Mouse (Mus musculus): ENCODE results near the gene Ehd1.

The Ehd1 gene

DNA sequence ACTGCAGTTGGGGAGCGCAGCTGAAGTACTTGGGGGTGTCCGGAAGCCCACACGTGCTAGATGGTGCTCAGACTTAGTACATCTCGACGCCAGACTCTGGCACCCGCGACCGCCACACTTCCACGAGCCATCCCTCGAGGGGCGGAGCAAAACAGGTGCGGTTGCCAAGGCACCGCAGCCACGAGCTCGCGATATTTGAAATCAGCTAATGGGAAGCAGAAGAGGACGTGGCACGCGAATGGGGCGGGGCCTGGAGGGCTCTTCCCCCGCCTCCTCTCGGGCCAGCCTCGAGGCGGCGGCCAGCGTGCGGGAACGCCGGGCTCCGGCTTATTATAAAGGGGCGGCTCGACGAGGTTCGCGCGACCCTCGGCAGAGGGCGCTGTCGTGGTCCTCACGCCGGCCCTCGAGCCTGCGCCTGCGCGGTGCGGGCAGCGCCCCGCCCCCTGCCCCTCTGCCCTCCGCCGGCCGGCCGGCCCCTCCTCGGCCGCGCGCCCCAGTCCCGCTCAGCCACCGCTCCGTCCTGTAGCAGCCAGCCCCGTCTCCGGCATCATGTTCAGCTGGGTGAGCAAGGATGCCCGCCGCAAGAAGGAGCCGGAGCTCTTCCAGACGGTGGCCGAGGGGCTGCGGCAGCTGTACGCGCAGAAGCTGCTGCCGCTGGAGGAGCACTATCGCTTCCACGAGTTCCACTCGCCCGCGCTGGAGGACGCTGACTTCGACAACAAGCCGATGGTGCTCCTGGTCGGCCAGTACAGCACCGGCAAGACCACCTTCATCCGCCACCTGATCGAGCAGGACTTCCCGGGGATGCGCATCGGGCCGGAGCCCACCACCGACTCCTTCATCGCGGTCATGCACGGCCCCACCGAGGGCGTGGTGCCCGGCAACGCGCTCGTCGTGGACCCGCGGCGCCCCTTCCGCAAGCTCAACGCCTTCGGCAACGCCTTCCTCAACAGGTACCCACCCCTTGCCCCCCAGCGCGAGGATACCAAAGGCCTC lies at the start of gene Ehd1:
Gene Ehd1 (plus strand): TSS at position 300 of the 996 bp plus-strand sequence.
- peak; percentile 79 for DNase-seq (ENCODE audit: low spot score)

GRCm38 (mm10) chr19:6226763-6227162 lies 49.8 kb upstream of the Ehd1 start:
- DNase-seq (ENCODE audit: low spot score), result no peak

DNA sequence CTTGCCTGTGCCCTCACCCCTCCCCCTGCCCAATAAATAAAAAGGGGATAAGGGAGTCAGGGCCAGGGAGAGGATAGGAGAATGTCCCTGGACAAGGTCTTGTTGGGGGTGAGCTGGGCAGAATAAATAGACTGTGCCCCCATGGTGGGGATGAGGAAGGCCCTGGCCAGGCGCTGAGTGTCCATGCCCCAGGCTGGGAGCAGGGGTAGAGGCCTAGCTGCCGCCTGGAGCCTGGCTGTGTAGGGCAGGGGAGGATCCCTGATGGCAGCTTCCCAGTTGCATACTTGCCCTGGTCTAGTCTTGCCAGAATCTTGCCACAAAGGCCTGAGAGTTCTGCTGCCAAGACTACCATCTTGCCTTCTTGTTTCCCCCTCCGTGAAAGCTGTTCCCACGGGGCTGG lies 48.7 kb upstream of the Ehd1 start:
- DNase-seq (ENCODE audit: low spot score), result no peak

DNA sequence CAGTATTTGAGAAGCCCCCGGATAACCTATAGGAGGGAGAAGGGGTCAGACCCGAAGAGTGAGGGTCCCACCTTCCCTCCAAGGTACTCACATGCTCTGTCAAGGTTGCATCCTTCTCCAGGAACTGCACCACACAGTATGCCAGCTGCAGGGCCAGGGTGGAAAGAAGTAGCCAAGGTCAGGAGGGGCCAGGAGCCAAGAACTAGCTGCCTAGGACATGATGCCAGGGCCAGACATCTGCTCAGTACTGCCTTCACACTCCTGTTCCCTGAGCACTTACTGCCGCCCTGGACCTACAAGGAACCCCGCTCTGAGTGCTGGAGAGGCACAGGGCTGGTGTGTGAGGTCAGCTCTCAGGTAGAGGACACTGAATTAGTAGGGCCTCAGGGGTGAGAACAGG lies 46.1 kb upstream of the Ehd1 start:
- no peak for DNase-seq (ENCODE audit: low spot score)

GRCm38 (mm10) chr19:6231036-6231435 lies 45.5 kb upstream of the Ehd1 start:
- DNase-seq (ENCODE audit: low spot score), result no peak

GRCm38 (mm10) chr19:6233647-6234046 lies 42.9 kb upstream of the Ehd1 start:
- no peak for DNase-seq (ENCODE audit: low spot score)

DNA sequence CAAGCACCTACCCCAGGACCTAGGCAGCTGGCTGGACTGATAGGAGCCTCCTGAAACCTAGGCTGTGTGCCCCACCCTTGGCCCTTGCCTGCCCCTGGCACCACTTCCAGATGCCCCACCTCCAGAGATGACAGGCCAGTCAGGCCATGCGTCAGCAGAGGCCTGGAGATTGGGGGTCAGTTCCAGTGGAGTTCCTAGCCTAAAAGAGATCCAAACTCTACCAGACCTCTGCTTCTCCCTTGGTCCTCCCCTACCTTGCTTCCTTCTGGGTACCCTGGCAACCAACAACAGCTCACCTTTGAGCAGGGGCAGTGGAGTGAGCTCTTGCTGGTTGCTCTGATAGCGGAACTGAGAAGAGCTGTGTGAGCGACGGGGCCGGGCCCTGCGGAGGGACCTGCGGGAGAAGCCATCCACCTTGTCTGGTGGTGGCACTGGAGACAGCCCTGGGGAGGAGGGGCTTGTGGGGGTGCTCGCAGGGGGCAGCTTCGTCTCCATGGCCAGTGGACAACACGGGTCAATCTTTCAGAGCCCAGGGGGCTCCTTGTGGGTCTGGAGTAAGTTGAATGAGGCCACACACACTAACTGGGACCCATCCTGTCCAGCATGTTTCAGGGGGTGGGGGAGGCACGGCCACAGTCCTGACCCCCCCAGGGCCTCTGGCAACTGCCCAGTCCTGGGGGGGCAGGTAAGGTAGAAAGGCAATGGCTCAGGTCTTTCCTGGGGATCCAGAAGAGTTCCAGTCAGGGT lies 42.0 kb upstream of the Ehd1 start:
- no peak for DNase-seq (ENCODE audit: low spot score)

DNA sequence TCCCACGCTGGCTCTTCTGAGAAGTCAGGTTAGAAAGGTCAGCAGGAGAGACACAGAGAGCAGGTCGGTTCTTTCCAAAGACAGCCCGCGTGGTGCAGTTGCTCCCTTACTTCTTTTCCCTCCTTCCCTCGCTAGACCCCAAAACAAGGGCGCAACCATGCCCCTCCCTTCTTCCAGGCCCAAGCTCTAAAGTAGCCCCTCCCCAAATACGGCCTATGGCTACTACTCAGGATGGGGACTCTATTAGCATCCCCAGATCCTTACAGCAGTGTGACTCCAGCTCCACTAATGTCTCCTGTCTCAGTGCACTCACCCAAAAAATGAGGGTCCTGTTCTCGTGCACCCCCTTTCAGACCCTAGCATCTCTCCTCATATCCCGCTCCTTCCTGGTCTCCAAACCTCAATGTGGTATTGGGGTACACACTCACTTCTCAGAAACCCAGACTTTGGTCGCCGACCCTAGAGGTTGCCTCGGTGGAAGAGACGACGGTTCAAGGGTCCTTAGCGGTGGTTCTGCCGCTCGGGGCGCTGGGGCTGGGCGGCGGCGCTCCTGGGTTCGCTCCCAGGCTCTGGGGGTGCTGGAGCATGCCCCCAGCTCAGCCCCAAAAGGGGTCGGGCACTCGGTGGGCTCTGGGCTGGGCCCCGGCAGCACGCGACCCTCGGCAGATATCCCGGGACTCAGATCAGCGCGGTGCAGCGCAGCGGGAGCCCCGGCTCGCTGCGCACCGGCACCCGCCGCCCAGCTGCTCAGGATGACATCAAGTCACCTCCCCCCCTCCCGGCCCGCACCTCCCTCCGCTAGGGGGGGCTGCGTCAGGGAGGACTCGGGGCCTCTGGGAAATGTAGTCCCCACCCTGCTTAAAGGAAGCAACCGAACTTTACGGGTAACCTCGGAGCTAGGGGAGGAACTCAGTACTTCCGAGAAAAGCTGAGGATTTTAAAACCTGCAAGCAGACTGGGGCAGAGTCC lies 41.2 kb upstream of the Ehd1 start, which contains the start of gene Ppp2r5b:
Gene Ppp2r5b (minus strand): TSS at position 789 of the 969 bp plus-strand sequence.
- peak; percentile 87 for DNase-seq (ENCODE audit: low spot score)

DNA sequence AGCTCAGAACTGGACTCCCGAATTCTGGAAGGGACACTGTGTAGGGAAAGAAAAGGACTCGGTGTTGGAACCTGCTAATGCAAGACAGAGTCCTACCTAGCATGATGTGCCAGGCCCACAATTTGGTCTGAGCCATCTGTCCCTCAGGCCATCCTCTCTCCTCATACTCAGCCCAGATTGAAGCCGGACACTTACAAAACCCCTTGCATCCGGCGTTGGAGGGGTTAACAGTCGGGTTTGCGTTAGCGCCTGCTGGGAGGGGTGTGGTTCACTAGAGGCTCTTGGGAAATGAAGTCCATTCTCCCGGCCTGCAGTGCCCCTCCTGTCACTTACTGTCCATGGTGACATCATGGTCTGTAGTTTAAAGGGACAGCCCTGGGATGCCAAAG lies 40.5 kb upstream of the Ehd1 start:
- peak; percentile 86 for DNase-seq (ENCODE audit: low spot score)

- DNase-seq (ENCODE audit: low spot score), result no peak
These were observed 39.7 kb upstream of the Ehd1 start for GRCm38 (mm10) chr19:6236842-6237241.

- no peak for DNase-seq (ENCODE audit: low spot score)
These were observed 37.8 kb upstream of the Ehd1 start for GRCm38 (mm10) chr19:6238740-6239139.

DNA sequence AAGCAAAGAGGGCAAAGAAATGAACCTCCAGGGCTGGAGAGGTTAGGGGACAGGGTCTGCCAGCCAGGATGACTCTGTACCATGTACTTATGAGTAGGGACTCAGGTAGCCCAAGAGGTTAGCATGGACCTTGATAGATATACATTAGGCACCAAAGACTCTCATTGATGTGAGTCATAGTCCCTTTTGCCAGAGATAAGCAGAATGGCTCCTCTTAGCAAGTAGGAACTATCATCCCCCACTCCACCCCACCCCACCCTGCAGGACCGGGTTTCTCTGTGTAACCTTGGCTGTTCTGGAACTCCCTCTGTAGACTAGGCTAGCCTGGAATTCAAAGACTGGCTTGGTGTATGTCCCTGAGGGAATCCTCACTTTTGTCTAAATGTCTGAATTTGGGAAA lies 36.4 kb upstream of the Ehd1 start:
- no peak for DNase-seq (ENCODE audit: low spot score)

DNA sequence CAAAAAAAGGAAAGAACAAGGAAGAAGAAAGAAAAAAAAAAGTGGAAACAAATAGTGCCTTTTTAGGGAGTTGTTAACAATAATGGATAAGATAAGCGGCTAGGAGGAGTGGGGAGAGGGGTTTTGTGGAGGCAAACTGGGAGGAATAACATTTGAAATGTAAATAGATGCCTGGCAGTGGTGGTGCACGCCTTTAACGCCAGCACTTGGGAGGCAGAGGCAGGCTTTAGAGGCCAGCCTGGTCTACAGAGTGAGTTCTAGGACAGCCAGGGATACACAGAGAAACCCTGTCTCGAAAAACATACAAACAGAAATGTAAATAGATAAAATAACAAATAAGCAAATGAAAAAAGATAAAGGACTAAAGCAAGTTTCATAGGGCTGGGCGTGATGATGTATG lies 35.8 kb upstream of the Ehd1 start:
- no peak for DNase-seq (ENCODE audit: low spot score)

DNA sequence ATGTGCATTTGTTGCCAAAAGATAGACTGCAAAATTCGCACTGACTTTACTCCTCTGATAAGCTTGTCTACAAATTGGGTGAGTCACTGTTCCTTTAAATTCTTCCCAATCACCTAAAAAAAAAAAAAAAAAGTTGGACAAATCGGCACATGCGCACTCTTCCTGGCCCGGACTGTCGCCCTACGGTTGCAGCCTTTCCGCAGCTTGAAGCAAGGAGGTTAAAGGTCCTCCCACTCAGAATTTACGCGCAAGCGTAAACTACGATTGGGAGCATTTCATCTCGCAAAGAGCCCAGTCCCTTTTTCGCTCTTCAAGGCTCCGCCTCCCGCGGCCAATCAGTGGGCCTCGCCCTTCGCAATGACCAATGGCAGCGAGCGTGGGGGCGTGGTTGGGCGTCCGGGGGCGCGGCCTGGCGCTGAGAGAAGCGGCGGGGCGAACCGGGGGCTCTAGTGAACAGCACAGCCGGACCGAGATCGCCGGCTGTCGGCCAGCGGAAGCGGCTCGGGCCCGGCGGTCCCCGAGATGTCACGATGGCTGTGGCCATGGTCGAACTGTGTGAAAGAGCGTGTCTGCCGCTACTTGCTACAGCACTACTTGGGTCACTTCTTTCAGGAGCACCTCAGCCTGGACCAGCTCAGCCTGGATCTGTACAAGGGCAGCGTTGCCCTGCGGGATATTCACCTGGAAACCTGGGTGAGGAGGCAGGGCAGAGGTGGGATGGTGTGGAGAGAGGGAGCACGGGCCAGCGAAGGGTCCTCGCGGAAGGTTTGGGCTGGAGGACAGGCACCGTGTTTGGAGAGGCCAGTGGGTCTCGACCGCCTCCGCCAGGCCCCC lies 35.0 kb upstream of the Ehd1 start, which contains the start of gene Atg2a:
Gene Atg2a (plus strand): TSS at position 395 of the 834 bp plus-strand sequence.
- DNase-seq (ENCODE audit: low spot score), result peak; percentile 97

DNA sequence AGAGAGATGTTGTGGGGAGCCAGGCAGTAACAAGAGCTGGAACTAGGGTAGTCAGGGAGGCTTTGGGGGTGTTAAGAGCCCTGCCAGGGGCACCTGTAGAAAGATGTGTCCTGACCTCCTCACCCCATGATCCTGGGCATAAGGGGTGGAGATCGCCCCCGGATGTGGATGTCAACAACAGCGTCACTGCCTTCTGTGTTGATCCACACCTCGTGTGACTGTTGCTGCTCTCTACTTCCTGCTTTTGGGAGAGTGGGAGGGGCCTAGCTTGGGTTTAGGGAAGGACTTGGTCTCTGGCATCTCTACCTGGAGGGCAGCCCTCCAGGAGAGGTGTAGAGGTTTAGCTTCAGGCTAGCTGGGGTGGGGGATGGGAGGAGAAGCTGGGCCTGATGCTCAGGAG lies 34.2 kb upstream of the Ehd1 start:
- no peak for DNase-seq (ENCODE audit: low spot score)

DNA sequence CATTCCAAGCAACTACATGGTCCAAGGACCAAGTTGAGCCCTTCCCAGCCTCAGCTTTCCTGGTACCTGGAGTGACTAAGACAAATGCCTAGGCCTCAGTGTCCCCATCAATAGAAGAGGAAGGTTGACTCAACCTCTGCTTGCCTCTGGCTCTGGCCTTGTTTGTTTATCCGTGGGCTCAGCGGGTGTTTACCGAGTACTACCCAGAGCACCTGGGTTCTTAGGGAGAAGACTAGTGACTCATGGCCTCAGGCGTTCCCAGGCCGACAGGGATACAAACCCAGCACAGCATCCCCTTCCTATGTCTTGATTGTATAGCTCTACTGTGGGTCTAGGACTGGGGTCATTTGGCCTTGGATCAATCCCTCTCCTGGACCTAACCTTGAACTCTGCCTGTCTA lies 33.3 kb upstream of the Ehd1 start:
- no peak for DNase-seq (ENCODE audit: low spot score)

GRCm38 (mm10) chr19:6245806-6246205 lies 30.7 kb upstream of the Ehd1 start:
- DNase-seq (ENCODE audit: low spot score), result no peak

- no peak for DNase-seq (ENCODE audit: low spot score)
These were observed 28.8 kb upstream of the Ehd1 start for GRCm38 (mm10) chr19:6247526-6248300.

DNA sequence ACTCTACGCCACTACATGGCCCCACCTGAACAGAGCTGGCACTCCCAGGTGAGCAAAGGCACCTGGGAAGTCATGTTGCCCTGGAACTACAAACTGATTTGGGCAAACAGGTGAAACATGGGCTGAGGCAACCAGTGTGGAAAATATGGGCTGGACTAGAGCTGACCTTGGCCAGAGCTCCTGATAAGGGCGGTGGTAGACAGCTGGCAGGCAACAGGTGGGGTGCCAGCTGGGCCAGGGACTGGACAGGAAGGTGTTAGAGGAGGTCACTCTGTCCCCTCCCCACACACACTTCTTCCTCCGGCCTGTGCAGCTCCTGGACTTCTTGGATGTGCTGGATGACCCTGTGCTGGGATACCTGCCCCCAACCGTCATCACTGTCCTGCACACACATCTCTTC lies 23.5 kb upstream of the Ehd1 start:
- no peak for DNase-seq (ENCODE audit: low spot score)

- no peak for DNase-seq (ENCODE audit: low spot score)
These were observed 16.1 kb upstream of the Ehd1 start for GRCm38 (mm10) chr19:6260428-6260827.

Measured in layer of hippocampus, adult 9-10 months (tissue).